Mouse (Mus musculus) macrophage (primary cell): ENCODE measurements around the gene Prtn3. TPM values are rescaled to one million over a fixed set of nuclear protein-coding genes. Genes with fewer than 3 reads are reported as not detected.

ENCODE experiments used
- H3K27ac ChIP-seq: fragments of 350-480 bp; formaldehyde crosslinking; 2 replicates; pipeline ENCODE4 v1.9.0; 2021
- H3K36me3 ChIP-seq: fragments of 350-480 bp; formaldehyde crosslinking; 2 replicates; pipeline ENCODE4 v1.9.0; 2021; ENCODE audit errors: inconsistent target
- H3K4me3 ChIP-seq: fragments of 350-480 bp; formaldehyde crosslinking; 2 replicates; pipeline ENCODE4 v1.9.0; 2021; ENCODE audit errors: inconsistent target
- H3K79me2 ChIP-seq: fragments of 350-480 bp; formaldehyde crosslinking; 2 replicates; pipeline ENCODE4 v1.9.0; 2021; ENCODE audit errors: inconsistent target
- WGBS: methylation state at CpG from one replicate; pipeline ENCODE4 v1.1.7; 2026; ENCODE audit warnings: inconsistent platforms; ENCODE audit not compliant: missing documents; 5-methylcytosine and 5-hydroxymethylcytosine counted together
- polyA plus RNA-seq: library from polyadenylated mRNA; stranded (reverse); fragments of 250-400 nt; gene quantifications from 3 replicates; pipeline ENCODE4 v1.2.4, GENCODE M21; 2018; ENCODE audit warnings: inconsistent platforms
- total RNA-seq, 78 experiments: library from RNA; depleted of rRNA; stranded (reverse); fragments of 250-400 nt; gene quantifications; 1 replicate in 9 of 78; 2 replicates in 24 of 78; 3 replicates in 43 of 78; 4 replicates in 2 of 78; pipeline ENCODE4 v1.2.4; 2018; ENCODE audit warnings: inconsistent platforms in 56 of 78

Prtn3 gene
- total RNA-seq (2018; cell fraction: chromatin; rRNA removed), result 1 to 10 TPM in 2 of 26 experiments, not detected in 24; 2.3 to 3.4 TPM
- 1 to 10 TPM in 15 of 26 experiments, under 1 TPM in 11; 0.20 to 3.8 (median 1.2) TPM for total RNA-seq (2018; cell fraction: cytosol; rRNA removed)
- 1 to 10 TPM in 3 of 26 experiments, under 1 TPM in 1, not detected in 22; 0.77 to 2.7 (median 1.3) TPM for total RNA-seq (2018; cell fraction: nucleus; rRNA removed)
- 0.96 to 1.6 TPM (median 1.2 TPM) in 3 replicates for polyA plus RNA-seq

- H3K79me2 ChIP-seq, result no peaks in the 10 kb centered on the region
- no peak within 1 kb of the TSS for H3K27ac ChIP-seq
- peak within 1 kb of the TSS; percentile 5; the same call in 1 of the 2 replicates for H3K4me3 ChIP-seq
- H3K36me3 ChIP-seq, result no peaks in the 10 kb centered on the region
- 2% methylated on average over 56 of the region's 57 CpGs for WGBS
Observed at GRCm38 (mm10) chr10:79874290-79874862, at the start of gene Prtn3, which contains the start of gene Plppr3. Gene Prtn3, plus strand, starts transcription at chr10:79874476. Gene Plppr3, minus strand, starts transcription at chr10:79874634.

DNA sequence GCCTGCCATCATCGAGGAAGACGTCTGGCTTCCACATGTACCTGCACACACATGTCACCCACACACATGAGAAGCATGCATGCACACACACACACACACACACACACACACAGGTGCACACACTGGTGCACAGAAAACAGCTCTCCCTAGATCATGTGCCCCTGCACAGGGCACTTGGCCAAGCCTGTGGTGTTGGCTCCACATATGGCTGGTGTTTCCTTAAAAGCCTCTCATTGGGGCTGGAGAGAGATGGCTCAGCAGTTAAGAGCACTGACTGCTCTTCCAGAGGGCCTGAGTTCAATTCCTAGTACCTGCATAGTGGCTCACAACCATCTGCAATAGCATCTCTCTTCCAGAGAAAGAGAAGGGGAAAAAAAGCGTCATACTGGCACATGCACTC is 42.7 kb upstream of the Prtn3 start:
- H3K27ac ChIP-seq, result no peak overlapping the region
- 53% methylated on average over 3 of the region's 3 CpGs for WGBS
- no peak overlapping the region for H3K4me3 ChIP-seq
- H3K36me3 ChIP-seq, result no peaks in the 10 kb centered on the region
- no peaks in the 10 kb centered on the region for H3K79me2 ChIP-seq

GRCm38 (mm10) chr10:79832026-79832785 is 42.1 kb upstream of the Prtn3 start:
- WGBS, result 18% methylated on average over 7 of the region's 7 CpGs
- H3K36me3 ChIP-seq, result no peaks in the 10 kb centered on the region
- H3K27ac ChIP-seq, result no peak overlapping the region
- H3K4me3 ChIP-seq, result no peak overlapping the region
- H3K79me2 ChIP-seq, result no peaks in the 10 kb centered on the region

DNA sequence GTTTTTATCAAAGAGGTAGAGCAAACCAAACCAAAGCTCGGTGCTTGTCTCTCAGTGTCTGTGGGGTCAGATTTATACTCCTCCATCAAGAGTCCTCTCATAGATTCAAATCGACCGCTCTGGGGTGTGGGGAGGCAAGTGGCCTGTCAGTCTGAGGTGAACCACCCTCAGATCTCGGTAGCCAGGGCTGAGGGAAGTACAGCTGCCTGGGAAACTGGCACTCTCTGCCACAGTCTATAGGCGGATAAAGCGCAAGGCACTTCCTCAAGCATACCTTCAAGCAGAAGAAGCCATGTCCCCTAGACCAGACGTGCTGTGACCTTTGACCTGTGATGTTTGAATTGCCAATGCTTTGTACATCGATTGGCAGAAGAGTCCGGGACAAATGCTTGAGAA is 41.5 kb upstream of the Prtn3 start:
- H3K79me2 ChIP-seq, result no peaks in the 10 kb centered on the region
- H3K27ac ChIP-seq, result no peak overlapping the region
- no peak overlapping the region for H3K4me3 ChIP-seq
- WGBS, result 55% methylated on average over 9 of the region's 9 CpGs
- H3K36me3 ChIP-seq, result no peaks in the 10 kb centered on the region

DNA sequence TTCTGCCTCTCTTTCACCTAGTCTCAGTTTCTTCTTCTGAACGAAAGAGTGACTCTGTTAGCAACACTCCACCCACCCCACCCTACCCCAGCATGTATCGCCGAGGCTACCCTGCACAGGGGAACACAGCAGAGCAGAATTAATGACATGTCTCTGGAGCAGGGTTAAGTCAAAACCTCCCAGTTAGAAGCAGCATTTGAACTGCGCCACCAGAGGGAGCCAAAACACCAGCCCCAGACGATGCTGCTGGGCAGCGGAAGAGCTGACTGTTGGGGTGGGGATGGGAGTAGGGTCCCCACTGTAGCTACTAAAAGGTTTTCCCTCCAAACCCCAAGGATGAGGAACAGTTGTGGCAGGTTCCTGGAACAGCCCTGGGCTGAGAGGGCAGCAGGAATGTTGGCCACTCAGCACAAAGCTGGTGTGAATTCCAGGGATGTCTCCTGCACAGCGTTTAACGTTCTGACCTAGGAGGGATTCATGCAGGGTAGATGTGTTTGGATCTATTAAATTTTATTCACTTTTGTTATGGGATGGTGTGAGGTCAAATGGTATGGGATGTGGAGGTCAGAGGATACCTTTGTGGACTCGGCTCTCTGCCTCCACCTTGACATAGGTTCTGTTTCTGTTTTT is 39.4 kb upstream of the Prtn3 start:
- WGBS, result 26% methylated on average over 9 of the region's 9 CpGs
- Histone ChIP-seq H3K79me2 (no peaks in the 10 kb centered on the region), H3K36me3 (no peaks in the 10 kb centered on the region), H3K4me3 (no peak overlapping the region), H3K27ac (no peak overlapping the region)

- H3K79me2 ChIP-seq, result no peaks in the 10 kb centered on the region
- no peaks in the 10 kb centered on the region for H3K36me3 ChIP-seq
- H3K27ac ChIP-seq, result no peak overlapping the region
- 100% methylated on average over 3 of the region's 3 CpGs for WGBS
- no peak overlapping the region for H3K4me3 ChIP-seq
Observed at GRCm38 (mm10) chr10:79836918-79837317, 37.4 kb upstream of the Prtn3 start.

DNA sequence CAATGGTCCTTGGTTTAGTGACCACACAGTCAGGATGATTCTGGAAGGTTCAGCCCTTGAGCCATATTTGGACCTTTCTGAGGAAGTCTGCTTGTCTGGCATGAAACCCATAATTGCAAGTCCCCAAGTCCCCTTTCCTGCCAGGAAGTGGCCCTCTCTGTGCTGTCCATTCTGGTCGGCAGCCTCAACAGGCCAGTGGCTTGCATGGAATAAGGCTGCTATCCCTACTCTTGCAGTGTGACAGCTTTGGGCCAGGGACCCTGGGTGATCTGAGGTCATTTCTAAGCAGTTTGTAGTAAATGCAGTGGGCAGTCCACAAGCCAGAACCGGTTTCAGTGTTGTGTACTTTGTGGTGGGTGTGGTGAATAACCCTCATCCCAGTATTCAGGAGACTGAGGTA is 36.1 kb upstream of the Prtn3 start:
- Histone ChIP-seq H3K79me2 (no peaks in the 10 kb centered on the region), H3K27ac (no peak overlapping the region), H3K36me3 (no peaks in the 10 kb centered on the region), H3K4me3 (no peak overlapping the region)
- 33% methylated on average over 2 of the region's 2 CpGs for WGBS

DNA sequence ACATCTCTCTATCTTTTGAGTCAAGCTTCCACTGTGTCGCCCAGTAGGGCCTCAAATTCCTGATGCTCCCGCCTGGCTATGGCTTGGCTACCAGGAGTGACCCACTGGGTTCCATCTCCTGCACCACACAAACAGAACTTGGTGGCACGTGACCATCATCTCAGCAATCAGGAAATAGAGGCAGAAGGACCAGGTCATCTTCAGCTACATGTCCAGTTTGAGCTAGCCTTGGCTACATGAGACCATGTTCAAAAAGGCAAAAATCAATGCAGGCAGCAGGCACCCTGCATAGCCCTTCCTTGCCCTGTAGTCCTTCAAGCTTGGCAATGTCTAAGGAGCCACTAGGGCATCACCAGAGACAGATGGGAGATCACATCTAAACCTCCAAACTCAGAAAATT is 34.2 kb upstream of the Prtn3 start:
- Histone ChIP-seq H3K79me2 (no peaks in the 10 kb centered on the region), H3K36me3 (no peaks in the 10 kb centered on the region), H3K27ac (no peak overlapping the region), H3K4me3 (no peak overlapping the region)
- 94% methylated on average over 3 of the region's 3 CpGs for WGBS

GRCm38 (mm10) chr10:79840644-79841551 is 33.4 kb upstream of the Prtn3 start:
- Histone ChIP-seq H3K27ac (peak overlapping the region; percentile 62), H3K79me2 (no peaks in the 10 kb centered on the region), H3K4me3 (peak overlapping the region; percentile 39)

DNA sequence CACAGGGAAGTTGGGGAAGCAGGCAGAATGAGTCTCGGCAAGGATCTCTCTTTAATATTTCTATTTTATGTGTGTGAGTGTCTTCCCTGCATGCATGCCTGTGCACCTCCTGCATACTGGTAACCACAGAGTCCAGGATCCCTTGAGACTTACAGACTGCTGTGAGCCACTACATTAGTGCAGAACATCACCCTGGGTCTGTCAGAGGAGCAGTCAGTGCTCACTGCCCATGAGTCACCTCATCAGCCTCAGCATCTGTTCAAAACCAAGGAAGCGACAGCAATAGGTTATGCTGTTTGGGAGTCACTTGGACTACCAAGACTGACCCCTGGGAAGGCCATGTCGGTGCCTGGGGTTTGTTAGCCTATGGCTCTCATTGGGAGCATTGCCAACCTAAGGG is 32.0 kb upstream of the Prtn3 start:
- no peak overlapping the region for H3K4me3 ChIP-seq
- H3K27ac ChIP-seq, result no peak overlapping the region
- no peaks in the 10 kb centered on the region for H3K36me3 ChIP-seq
- H3K79me2 ChIP-seq, result no peaks in the 10 kb centered on the region
- WGBS, result 86% methylated on average over 3 of the region's 3 CpGs

More at GRCm38 (mm10) chr10:79840644-79841551, 33.4 kb upstream of the Prtn3 start:
- 2% methylated on average over 20 of the region's 24 CpGs for WGBS
- no peaks in the 10 kb centered on the region for H3K36me3 ChIP-seq

DNA sequence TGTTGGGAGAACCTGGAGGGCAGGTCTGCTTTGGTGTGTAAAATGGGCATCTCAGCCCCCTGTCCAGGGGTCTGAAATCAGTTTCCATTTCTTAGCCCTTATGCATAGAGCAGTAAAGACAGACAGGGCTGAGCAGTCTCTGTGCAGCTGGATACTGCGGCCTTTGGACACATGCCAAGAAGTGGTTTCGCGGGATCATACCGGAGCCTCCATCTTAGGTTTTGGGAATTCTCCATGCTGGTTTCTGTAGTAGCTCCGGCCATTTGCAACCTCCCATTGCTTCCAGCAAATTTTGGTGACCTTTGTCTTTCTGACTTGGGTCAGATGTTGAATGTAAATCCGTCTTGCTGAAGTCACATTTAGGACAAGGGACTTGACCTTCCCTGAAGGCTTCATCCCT is 30.8 kb upstream of the Prtn3 start:
- Histone ChIP-seq H3K36me3 (no peaks in the 10 kb centered on the region), H3K79me2 (no peaks in the 10 kb centered on the region), H3K27ac (no peak overlapping the region), H3K4me3 (no peak overlapping the region)
- 97% methylated on average over 6 of the region's 6 CpGs for WGBS

- H3K36me3 ChIP-seq, result no peaks in the 10 kb centered on the region
- WGBS, result 81% methylated on average over 5 of the region's 5 CpGs
Observed at GRCm38 (mm10) chr10:79846553-79846952, 27.7 kb upstream of the Prtn3 start.

GRCm38 (mm10) chr10:79849941-79850628 is 24.2 kb upstream of the Prtn3 start:
- 41% methylated on average over 8 of the region's 8 CpGs for WGBS
- Histone ChIP-seq H3K36me3 (no peaks in the 10 kb centered on the region), H3K27ac (0 out of 2 replicates have a peak overlapping the region, but pooled peaks have one; percentile 1), H3K4me3 (no peak overlapping the region), H3K79me2 (peaks cover under 1% of the 10 kb centered on the region; the same call in 1 of the 2 replicates)

More at GRCm38 (mm10) chr10:79846553-79846952, 27.7 kb upstream of the Prtn3 start:
- no peaks in the 10 kb centered on the region for H3K79me2 ChIP-seq
- no peak overlapping the region for H3K4me3 ChIP-seq
- no peak overlapping the region for H3K27ac ChIP-seq
